Mouse (Mus musculus): ENCODE data around the gene Wasf3.
"Not testable (repeated sequence)": the region's sequence is repeated elsewhere in the genome, so short reads cannot be mapped to it uniquely, and the experiment has no call there.

Wasf3 gene

DNA sequence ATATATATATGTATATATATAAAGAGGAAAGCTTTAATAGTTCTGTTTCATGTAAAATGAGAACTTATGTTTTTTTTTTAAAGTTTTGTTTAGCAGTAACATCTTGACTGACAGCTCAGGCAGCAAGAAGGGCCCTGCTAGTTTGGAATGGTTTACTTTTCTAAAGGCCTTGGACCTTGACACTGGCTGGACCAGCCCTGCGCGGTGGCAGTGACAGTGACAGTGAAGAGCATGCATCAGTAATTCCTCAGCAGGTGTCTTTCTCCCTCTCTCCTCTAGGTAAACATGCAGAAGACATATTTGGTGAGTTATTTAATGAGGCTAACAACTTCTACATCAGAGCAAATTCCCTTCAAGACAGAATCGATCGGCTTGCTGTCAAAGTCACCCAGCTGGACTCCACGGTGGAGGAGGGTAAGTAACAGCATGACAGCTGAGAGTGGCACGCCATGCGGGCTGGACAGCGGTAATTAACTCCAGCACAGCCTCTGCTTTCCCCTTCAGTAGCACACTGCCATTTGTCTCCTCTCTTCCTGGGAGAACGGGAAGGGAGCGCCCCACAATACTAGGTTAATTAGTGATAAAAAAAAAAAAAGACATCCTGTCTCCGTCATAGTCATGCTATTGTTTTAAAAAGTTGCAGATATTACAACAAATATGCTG, 66.9 kb downstream of the Wasf3 start:
- DNase-seq: no peak

DNA sequence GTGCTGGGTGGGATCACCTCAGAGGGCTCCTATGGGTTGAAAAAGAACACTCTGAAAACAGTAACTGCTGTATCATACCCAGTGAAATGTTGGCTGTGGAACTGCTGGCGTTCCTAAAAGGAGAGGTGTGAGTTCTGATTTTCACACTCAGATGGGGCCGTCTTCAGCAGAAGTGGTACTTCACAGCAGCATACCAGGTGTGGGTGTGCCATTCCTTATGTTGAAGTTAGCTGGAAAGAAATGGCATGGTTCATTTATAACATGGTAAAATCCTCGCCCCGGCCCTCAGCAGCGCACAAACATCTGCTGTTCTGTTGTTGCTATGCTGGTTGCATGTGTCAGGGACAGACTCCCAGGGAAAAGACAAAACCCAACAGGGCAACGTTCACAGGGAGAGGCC, 68.8 kb downstream of the Wasf3 start:
- DNase-seq: no peak

DNA sequence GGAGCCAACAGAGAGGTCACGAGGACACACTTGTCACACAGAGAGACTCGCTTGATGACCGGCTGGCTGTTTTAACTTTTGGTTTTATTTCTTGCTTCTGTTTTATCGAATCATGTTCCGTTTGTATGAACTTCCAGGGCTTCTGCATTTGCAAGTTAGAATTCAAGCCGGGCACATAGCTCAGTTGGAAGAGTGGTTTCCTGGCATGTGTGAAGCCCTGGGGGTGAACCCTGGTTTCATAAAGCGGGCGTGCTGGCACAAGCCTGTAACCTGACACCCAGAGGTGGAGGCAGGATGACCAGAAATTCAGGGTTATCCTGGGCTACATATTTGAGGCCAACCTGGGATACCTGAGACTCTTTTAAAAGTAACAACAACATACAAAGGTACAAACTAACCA, 76.8 kb downstream of the Wasf3 start:
- peak; percentile 3 for DNase-seq

DNA sequence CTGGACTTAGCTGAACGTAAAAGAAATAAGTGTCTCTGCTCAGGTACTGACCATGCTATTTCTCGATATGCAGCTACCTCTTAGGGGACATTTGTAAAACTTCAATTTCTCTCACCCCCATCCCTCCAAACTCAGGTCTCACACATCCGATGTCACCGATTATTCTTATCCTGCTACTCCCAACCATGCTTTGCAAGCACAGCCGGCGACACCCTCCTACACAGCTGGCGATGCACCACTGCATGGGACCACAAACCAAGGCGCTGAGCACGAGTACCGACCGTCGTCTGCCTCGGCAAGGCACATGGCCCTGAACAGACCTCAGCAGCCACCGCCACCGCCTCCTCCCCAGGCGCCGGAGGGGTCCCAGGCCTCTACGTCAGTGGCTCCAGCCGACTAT, 81.9 kb downstream of the Wasf3 start:
- DNase-seq: no peak

DNA sequence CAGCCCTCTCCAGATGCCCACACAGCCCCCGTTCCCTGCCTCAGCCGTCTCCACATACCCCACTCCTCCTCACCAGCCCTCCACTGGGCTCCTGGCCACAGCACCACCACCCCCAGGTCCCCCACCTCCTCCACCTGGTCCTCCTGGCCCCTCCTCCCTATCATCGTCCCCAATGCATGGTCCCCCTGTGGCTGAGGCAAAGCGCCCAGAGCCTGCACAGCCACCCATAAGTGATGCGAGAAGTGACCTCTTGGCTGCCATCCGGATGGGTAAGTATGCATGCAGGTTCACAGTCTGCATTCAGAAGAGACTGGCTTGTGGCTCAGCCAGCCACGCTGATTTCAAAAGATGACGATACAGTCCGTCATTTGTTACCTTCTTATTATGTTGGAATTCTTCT, 83.5 kb downstream of the Wasf3 start:
- DNase-seq: no peak

DNA sequence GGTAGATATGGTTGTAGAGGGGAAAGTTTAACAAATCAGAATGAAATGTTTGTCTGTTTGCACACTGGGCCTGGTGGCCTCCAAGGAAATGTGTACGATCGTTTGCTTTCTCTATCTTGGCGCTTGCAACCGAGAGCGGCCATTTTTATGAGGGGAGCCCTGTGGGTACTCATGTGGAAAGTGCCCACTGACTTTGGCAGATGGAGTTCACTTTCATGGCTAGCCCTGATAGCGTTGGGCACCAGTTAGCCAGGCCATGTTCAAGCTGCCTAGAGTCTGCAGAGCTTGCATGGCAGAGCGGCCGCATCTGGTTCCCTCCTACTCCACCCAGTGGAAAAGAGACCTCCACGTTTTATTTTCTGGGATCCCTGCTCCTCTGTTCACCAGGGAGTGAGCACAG, 86.0 kb downstream of the Wasf3 start:
- DNase-seq: no peak

DNA sequence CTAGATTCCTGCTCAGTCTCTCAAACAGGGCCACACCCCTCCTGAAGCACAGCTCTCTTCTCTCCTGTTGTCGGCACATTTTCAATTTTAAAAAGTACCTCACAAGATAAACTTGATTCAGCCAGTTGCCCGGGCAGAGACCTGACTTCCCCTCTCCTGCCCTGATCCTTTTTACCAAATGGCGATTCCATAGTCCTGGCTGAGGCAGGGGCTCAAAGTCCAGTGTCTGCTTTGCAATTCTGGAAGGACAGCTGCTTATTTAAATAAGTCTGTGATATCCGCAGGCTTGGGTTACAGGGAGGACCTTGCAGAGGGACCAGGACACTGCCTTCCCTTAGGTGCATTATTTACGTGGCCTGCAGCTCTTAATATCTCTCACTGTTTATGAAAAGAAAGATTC, 86.5 kb downstream of the Wasf3 start:
- no peak for DNase-seq

DNA sequence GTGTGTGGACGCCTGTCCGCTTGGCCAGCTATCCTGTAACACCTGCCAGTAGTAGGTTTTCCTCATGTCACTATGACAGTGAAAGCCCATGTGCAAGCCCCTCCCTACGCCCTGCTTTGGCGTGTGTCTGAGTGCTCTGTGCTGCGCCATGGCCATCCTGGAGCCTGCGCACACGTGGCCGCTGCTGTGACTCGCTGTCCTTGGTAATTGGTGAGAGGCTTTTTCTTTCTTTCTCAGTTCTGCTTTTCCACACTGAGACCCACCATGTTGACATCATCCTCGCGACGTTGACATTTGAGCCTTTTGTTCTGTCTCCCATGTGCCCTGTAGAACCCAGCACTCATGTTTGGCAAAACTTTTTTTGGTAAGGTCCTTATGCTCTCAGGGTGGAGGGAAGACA, 87.0 kb downstream of the Wasf3 start:
- no peak for DNase-seq

DNA sequence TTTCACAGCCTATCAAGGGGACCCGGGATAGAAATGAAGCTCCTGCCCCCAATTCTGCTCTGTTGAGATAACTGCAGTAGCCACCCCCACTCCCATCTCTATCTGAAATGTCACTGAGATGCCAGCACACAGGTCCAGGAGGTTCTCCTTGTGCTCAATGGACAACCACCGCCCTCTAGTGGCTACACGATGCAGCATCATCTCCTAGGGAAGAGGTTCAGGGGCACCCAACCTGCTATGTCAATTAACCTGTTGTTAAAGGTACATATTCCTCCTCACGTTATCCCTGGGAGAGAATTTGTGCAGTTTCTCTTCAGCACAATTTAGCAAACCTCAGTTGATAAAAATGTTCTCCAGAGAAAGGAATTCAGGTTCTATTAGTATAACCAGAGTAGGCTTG, 94.8 kb downstream of the Wasf3 start:
- DNase-seq: peak; percentile 29

DNA sequence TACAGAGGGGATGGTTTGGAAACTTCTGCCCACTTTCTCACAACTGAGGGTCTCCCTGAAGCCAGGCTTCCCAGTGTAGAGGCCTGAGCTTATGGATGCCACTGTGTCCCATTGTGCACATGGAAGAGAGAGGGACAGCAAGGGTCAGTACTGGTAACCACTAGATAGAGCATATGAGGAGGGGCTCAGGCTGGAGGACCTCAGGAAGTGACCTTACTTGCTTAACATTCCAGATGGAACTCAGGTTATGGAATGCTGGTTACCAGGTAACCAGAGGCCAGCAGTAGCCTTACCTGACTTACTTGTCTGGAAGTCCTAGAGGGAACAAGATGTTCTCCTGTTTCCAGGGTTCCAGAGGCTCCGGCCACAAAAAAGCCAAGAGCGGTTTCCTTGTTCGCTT, 96.9 kb downstream of the Wasf3 start, which contains the start of gene Gm6408:
Gene Gm6408 (plus strand): TSS at position 301 of the 400 bp plus-strand sequence.
- DNase-seq: not testable (repeated sequence)

DNA sequence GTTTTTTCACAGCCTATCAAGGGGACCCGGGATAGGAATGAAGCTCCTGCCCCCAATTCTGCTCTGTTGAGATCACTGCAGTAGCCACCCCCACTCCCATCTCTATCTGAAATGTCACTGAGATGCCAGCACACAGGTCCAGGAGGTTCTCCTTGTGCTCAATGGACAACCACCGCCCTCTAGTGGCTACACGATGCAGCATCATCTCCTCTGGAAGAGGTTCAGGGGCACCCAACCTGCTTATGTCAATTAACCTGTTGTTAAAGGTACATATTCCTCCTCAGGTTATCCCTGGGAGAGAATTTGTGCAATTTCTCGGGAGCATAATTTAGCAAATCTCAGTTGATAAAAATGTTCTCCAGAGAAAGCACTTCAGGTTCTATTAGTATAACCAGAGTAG, 104.2 kb downstream of the Wasf3 start:
- peak; percentile 34 for DNase-seq

DNA sequence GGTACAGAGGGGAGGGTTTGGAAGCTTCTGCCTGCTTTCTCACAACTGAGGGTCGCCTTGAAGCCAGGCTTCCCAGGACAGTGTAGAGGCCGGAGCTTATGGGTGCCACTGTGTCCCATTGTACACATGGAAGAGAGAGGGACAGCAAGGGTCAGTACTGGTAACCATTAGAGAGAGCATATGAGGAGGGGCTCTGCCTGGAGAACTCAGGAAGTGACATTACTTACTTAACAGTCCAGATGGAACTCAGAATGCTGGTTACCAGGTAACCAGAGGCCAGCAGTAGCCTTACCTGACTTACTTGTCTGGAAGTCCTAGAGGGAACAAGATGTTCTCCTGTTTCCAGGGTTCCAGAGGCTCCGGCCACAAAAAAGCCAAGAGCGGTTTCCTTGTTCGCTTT, 106.3 kb downstream of the Wasf3 start, which contains the start of gene Gm6370:
Gene Gm6370 (plus strand): TSS at position 301 of the 400 bp plus-strand sequence.
- not testable (repeated sequence) for DNase-seq

DNA sequence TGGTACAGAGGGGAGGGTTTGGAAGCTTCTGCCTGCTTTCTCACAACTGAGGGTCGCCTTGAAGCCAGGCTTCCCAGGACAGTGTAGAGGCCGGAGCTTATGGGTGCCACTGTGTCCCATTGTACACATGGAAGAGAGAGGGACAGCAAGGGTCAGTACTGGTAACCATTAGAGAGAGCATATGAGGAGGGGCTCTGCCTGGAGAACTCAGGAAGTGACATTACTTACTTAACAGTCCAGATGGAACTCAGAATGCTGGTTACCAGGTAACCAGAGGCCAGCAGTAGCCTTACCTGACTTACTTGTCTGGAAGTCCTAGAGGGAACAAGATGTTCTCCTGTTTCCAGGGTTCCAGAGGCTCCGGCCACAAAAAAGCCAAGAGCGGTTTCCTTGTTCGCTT, 117.3 kb downstream of the Wasf3 start, which contains the start of gene 4930449I24Rik:
Gene 4930449I24Rik (plus strand): TSS at position 301 of the 400 bp plus-strand sequence.
- not testable (repeated sequence) for DNase-seq

DNA sequence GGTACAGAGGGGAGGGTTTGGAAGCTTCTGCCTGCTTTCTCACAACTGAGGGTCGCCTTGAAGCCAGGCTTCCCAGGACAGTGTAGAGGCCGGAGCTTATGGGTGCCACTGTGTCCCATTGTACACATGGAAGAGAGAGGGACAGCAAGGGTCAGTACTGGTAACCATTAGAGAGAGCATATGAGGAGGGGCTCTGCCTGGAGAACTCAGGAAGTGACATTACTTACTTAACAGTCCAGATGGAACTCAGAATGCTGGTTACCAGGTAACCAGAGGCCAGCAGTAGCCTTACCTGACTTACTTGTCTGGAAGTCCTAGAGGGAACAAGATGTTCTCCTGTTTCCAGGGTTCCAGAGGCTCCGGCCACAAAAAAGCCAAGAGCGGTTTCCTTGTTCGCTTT, 129.0 kb downstream of the Wasf3 start, which contains the start of gene Gm3402:
Gene Gm3402 (plus strand): TSS at position 301 of the 400 bp plus-strand sequence.
- not testable (repeated sequence) for DNase-seq

All from lung, postnatal 14 days (tissue).